Mouse (Mus musculus) embryo, embryonic 11 days (tissue): Measurements from ENCODE around the gene Hey2.

Experiments
- DNase-seq: peaks from one replicate; pipeline ENCODE4 v3.0.0-alpha.2; 2015

The Hey2 gene

GRCm38 (mm10) chr10:30842643-30843437 is at the start of gene Hey2:
TSS of gene Hey2 (minus strand) at chr10:30842801.
- DNase-seq: peak; percentile 99

- peak; percentile 18 for DNase-seq
These were observed 40.6 kb upstream of the Hey2 start for GRCm38 (mm10) chr10:30883085-30883760.

GRCm38 (mm10) chr10:30881109-30881508 is 38.5 kb upstream of the Hey2 start:
- no peak for DNase-seq

GRCm38 (mm10) chr10:30845101-30845825 is 2.7 kb upstream of the Hey2 start:
- DNase-seq: peak; percentile 16

GRCm38 (mm10) chr10:30844191-30845010 is 1.8 kb upstream of the Hey2 start:
- peak; percentile 65 for DNase-seq

- DNase-seq: peak; percentile 73
These were observed 1.0 kb upstream of the Hey2 start for GRCm38 (mm10) chr10:30843438-30844190.

- DNase-seq: no peak
These were observed 373 bp downstream of the Hey2 start for GRCm38 (mm10) chr10:30842228-30842627.

- DNase-seq: no peak
These were observed 1.8 kb downstream of the Hey2 start for GRCm38 (mm10) chr10:30840824-30841223.

GRCm38 (mm10) chr10:30838188-30838587 is 4.4 kb downstream of the Hey2 start:
- peak; percentile 47 for DNase-seq

- DNase-seq: peak; percentile 68
These were observed 17.6 kb downstream of the Hey2 start for GRCm38 (mm10) chr10:30825049-30825448.

- DNase-seq: peak; percentile 86
These were observed 31.7 kb downstream of the Hey2 start for GRCm38 (mm10) chr10:30810967-30811293.

GRCm38 (mm10) chr10:30810247-30810966 is 32.2 kb downstream of the Hey2 start:
- DNase-seq: peak; percentile 6

GRCm38 (mm10) chr10:30803587-30804253 is 38.9 kb downstream of the Hey2 start:
- peak; percentile 7 for DNase-seq

GRCm38 (mm10) chr10:30802681-30803586 is 39.7 kb downstream of the Hey2 start, which contains the start of gene Ncoa7:
TSS of gene Ncoa7 (minus strand) at chr10:30803326.
- DNase-seq: peak; percentile 91

GRCm38 (mm10) chr10:30802033-30802432 is 40.6 kb downstream of the Hey2 start:
- peak; percentile 57 for DNase-seq

- no peak for DNase-seq
These were observed 42.7 kb downstream of the Hey2 start for GRCm38 (mm10) chr10:30799713-30800450.

GRCm38 (mm10) chr10:30796469-30797261 is 45.9 kb downstream of the Hey2 start:
- no peak for DNase-seq

GRCm38 (mm10) chr10:30791016-30791415 is 51.6 kb downstream of the Hey2 start:
- DNase-seq: no peak
